Mouse (Mus musculus) left cerebral cortex, postnatal 36 days (tissue): ENCODE results near the gene Luzp1. TPM values are rescaled to one million over a fixed set of nuclear protein-coding genes. Genes with fewer than 3 reads are reported as not detected.

ENCODE experiments used
- DNase-seq, 2 experiments: peaks; one replicate each; pipeline ENCODE4 v3.0.0; 2021 to 2022; ENCODE audit warnings: low spot score in 2 of 2, mixed read lengths in 1 of 2
- intact Hi-C: fragments of 180-260 bp; cut with DNase I; formaldehyde crosslinking; loops from one replicate; pipeline ENCODE4 v1.15.1; 2025
- total RNA-seq, 2 experiments: library from RNA; stranded (reverse); gene quantifications; 2 replicates each; pipeline ENCODE4 v1.2.3; 2021

The Luzp1 gene
- total RNA-seq, 2 experiments from 2014 or later = 74.6 to 75.0 TPM

GRCm38 (mm10) chr4:136521898-136522297, 52.3 kb downstream of the Luzp1 start:
- DNase-seq = no peak
- intact Hi-C loops = no loop called here

- intact Hi-C loops = no loop called here
- no peak for DNase-seq
These were observed 54.7 kb downstream of the Luzp1 start for GRCm38 (mm10) chr4:136524309-136524708.

- DNase-seq = peak; percentile 44 to 52
- intact Hi-C loops = loop anchor here (1.0 to 5.0 kb wide), 3 partner anchors 72 to 159 kb away; no protein-coding TSS in a partner anchor
These were observed 56.9 kb downstream of the Luzp1 start for GRCm38 (mm10) chr4:136526412-136526811.

GRCm38 (mm10) chr4:136545151-136545550, 75.6 kb downstream of the Luzp1 start:
- no peak for DNase-seq
- intact Hi-C loops = no loop called here

GRCm38 (mm10) chr4:136546279-136547045, 76.9 kb downstream of the Luzp1 start:
- intact Hi-C loops = no loop called here
- no peak for DNase-seq

- DNase-seq = no peak
- intact Hi-C loops = no loop called here
These were observed 78.2 kb downstream of the Luzp1 start for GRCm38 (mm10) chr4:136547721-136548120.

- intact Hi-C loops = no loop called here
- DNase-seq = no peak
These were observed 78.8 kb downstream of the Luzp1 start for GRCm38 (mm10) chr4:136548381-136548801.

GRCm38 (mm10) chr4:136553108-136553507, 83.5 kb downstream of the Luzp1 start:
- intact Hi-C loops = no loop called here
- no peak for DNase-seq

- DNase-seq = no peak
- intact Hi-C loops = no loop called here
These were observed 88.1 kb downstream of the Luzp1 start for GRCm38 (mm10) chr4:136557638-136558037.

GRCm38 (mm10) chr4:136559690-136560089, 90.1 kb downstream of the Luzp1 start:
- DNase-seq = no peak
- intact Hi-C loops = no loop called here

GRCm38 (mm10) chr4:136560270-136560991, 90.9 kb downstream of the Luzp1 start:
- intact Hi-C loops = no loop called here
- DNase-seq = no peak

GRCm38 (mm10) chr4:136562755-136563154, 93.2 kb downstream of the Luzp1 start:
- intact Hi-C loops = no loop called here
- no peak for DNase-seq

GRCm38 (mm10) chr4:136568629-136569028, 99.1 kb downstream of the Luzp1 start:
- DNase-seq = no peak
- intact Hi-C loops = no loop called here

- intact Hi-C loops = no loop called here
- no peak for DNase-seq
These were observed 100.4 kb downstream of the Luzp1 start for GRCm38 (mm10) chr4:136569998-136570397.

GRCm38 (mm10) chr4:136581885-136582284, 112.3 kb downstream of the Luzp1 start:
- intact Hi-C loops = no loop called here
- no peak for DNase-seq

GRCm38 (mm10) chr4:136587221-136587827, 117.8 kb downstream of the Luzp1 start:
- intact Hi-C loops = no loop called here
- DNase-seq = no peak

- DNase-seq = no peak
- intact Hi-C loops = no loop called here
These were observed 118.4 kb downstream of the Luzp1 start for GRCm38 (mm10) chr4:136588003-136588402.

- DNase-seq = no peak
- intact Hi-C loops = no loop called here
These were observed 122.5 kb downstream of the Luzp1 start for GRCm38 (mm10) chr4:136592111-136592510.

GRCm38 (mm10) chr4:136594006-136594405, 124.4 kb downstream of the Luzp1 start:
- no peak for DNase-seq

GRCm38 (mm10) chr4:136595221-136595620, 125.7 kb downstream of the Luzp1 start:
- intact Hi-C loops = no loop called here
- no peak for DNase-seq

More at GRCm38 (mm10) chr4:136594006-136594405, 124.4 kb downstream of the Luzp1 start:
- intact Hi-C loops = no loop called here
